Mouse (Mus musculus): ENCODE measurements around the gene Spg20.

The Spg20 gene

DNA sequence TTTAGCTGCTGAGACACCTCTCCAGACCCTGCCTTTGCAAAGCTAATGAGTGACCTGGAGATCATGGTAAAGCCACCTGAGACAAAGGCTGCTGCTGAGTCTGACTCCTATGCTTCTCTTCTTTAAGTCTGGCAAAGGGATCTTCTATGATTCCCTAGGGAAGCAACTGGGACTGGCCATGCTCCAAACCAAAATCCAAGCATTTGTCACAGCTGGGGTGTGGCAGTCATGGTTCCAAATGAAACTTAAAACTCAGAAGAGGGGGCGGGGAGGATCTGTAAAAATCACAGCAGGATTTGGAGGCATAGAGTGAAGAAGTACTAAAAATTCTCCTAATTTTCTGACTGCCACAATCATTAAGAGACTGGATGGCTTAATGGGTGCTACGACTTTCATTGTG, 14.7 kb upstream of the Spg20 start:
- DNase-seq (ENCODE audit: low read depth, low spot score) = no peak

DNA sequence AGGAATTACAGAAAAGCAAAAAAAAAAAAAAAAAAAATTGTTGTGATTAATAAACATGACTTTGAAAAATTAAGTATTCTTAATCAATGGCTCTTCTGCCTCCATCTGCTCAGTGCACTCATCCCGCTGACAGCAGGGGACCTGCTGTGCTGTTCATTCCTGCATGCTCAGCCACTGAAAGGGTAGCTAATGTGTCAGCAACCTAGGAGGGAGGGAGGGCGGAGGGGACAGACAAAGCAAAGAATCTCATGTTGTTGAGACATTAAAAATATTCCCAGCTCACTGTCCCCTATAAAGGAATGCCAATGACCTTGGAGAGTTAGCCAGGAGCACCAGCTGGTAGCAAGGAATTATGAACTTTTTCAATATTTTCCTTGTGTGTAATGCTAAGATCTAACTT, 13.9 kb upstream of the Spg20 start:
- no peak for DNase-seq (ENCODE audit: low read depth, low spot score)

DNA sequence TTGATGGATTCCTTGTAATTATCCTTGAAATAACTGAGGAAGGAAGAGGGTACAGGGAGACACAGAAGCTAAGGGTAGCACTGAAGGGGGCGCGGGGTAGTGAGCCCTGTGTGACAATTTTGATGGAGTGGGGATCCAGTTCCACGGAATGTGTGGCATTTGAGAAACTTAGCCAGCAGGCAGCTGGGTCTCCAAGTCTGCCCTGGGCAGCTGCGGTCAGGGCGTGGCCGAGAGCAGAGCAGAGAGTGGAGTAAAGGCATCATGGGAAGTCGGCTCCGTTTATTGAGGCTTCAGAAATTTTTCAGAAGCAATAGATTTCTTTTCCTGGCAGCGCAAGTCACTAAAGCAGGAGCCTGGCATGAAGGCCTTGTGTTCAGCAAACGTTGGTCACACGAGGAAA, 12.9 kb upstream of the Spg20 start:
- no peak for DNase-seq (ENCODE audit: low read depth, low spot score)

- DNase-seq (ENCODE audit: low read depth, low spot score) = no peak
These were observed 10.8 kb upstream of the Spg20 start for GRCm38 (mm10) chr3:55101092-55101491.

DNA sequence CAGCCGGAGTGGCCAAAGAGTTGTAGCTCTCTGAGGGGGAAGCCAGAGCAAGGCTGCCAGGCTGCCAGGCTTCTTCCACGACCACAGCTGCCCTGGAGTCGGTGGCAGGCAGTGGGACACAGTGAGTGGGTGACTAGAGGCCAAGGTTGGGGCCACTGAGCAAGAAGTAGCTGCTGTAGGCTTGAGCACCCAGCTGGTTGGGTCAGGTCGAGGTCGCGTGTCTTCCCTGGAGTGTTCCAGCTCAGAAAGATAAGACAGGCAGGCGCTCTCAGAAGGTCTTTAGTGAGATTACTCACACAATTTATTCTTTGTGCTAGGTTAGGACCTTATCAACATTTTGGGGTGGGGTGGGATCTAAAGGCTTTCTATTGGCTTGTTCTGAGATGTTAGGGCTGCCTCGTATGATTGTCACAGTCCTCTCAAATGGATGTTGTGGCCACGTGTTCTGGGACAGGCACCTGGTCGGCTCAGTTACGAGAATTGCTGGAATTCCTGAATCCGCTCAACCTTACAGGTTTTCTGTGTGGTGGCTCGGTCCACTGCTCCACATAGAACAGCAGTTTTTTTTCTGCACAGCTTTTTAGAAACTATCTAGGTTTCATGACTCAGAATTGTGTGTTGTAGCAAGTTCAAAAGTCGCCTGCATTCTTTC, 6.4 kb upstream of the Spg20 start:
- DNase-seq (ENCODE audit: low read depth, low spot score) = no peak

DNA sequence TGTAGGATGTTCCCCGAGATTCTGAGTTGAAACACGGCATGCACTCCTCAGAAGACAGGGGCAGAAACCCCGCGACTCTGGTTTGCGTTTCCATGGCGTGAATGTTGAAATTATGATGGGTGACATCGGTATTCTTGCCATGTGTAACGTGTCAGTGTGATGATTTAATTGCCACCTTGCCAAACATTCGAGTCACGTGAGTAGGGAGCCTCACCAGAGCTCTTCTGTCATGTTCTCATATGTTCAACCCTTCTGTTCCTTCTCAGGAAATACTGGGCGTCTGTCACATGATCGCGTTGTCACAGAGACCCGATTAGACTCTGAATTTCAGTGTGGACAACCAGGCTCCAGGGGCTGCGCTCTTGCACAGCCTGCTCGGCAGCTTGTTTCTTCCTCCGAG, 5.9 kb upstream of the Spg20 start:
- no peak for DNase-seq (ENCODE audit: low read depth, low spot score)

- no peak for DNase-seq (ENCODE audit: low read depth, low spot score)
These were observed 2.8 kb upstream of the Spg20 start for GRCm38 (mm10) chr3:55109097-55109496.

GRCm38 (mm10) chr3:55112710-55113415, 955 bp downstream of the Spg20 start:
- peak; percentile 27 for DNase-seq (ENCODE audit: low read depth, low spot score)

DNA sequence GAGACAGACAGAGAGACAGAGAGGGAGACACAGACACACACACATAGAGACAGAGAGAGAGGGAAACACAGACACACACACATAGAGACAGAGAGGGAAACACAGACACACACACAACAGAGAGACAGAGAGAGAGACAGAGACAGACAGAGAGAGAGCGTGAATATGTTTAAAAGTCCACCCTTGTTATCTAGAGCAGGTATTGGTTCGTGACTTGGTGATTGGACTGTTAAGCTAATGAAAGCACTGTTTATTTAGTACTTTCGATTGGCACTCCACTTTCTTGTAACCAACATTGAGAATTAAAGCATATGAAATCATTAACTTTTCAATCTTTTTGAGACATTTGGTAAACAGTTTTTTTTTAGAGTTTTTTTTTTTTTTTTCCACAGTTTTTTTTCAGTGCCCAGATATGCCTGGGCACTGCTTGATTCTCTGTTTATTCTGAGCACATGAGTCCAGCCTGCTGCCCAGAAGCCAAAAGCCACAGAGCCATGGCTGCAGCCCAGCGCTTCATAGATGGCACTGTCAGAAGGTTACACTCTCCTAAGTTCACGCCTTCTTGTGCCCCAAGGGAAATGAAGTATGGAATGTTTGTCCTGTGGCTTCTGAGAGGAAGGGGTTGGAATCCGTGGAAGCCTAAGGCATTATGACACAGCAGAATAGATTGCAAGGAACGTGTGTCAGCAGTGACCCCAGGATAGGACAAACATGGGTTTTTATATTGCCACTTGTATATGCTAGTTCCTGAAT, 2.6 kb downstream of the Spg20 start:
- no peak for DNase-seq (ENCODE audit: low read depth, low spot score)

- no peak for DNase-seq (ENCODE audit: low read depth, low spot score)
These were observed 3.2 kb downstream of the Spg20 start for GRCm38 (mm10) chr3:55115071-55115470.

GRCm38 (mm10) chr3:55115989-55116388, 4.1 kb downstream of the Spg20 start:
- no peak for DNase-seq (ENCODE audit: low read depth, low spot score)

DNA sequence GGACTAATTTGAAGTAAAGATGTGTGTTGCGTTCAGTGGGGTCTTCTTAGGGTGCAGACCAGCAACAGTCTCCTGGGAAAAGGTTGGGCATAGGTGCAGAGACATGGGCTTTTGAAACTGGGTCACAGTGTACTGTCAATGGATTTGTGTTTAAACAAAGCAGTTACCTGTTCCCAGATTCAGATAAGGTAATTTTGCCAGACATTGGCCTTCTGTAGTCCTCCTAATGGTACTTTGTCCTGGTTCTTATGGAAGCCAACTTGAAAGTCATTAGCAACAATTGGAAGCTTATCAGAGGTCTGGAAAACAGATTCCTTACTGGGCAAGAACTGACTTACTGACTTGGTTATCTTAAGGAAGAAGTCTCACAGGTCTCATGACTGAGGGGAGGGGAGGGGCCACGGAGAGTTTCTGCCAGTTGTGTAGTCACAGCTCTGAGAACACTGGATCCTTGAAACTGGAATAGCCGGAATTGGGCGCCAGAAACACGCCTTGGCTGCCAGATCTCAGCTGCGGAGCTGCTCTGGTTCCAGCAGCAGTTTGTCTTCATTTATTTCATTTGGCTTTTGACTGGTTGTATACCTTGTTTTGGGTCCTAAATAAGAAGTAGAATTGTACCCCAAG, 7.5 kb downstream of the Spg20 start:
- no peak for DNase-seq (ENCODE audit: low read depth, low spot score)

GRCm38 (mm10) chr3:55122336-55122870, 10.5 kb downstream of the Spg20 start:
- no peak for DNase-seq (ENCODE audit: low read depth, low spot score)

DNA sequence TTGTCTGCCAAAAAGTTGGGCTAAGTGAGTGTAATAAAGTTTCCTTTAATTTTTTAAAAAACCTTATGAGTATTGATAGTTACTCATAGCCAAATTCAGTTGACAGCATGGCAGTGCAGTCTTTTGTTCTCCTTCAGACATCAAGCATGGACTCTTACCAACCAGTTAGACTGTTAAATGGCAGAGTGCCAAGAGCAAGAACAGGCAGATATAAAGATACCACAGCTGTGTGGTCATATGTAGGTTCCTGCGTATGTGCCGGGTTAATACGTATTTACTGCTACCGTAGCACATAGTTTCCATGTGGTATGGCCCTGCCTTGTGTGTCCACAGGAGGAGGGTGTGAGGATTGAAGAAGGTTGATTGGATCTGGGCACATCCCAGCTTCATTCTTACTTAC, 11.2 kb downstream of the Spg20 start:
- no peak for DNase-seq (ENCODE audit: low read depth, low spot score)

DNA sequence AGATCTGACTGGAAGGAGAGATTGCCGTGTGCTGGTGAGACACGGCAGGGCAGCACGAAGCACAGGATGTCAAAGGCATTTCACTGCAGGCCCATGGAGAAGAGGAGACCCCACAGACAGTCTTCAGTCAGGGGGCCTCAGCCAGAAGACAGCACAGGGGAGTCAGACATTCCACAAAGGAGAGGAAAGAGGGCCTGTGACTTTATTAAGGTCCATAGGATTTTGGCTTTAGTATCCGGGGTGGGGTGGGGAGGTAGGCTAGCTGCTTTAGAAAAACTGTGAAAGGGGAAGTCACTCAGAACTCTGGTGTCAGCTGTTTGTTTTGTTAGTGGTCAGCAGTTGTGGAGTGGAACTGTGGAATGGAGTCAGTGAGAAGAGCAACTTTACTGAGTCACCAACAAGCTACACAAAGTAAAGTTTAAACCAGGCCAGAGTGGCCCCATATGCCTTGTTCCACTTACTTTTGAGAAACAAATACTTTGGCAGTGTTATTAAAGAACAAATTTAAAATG, 17.3 kb downstream of the Spg20 start:
- no peak for DNase-seq (ENCODE audit: low read depth, low spot score)

DNA sequence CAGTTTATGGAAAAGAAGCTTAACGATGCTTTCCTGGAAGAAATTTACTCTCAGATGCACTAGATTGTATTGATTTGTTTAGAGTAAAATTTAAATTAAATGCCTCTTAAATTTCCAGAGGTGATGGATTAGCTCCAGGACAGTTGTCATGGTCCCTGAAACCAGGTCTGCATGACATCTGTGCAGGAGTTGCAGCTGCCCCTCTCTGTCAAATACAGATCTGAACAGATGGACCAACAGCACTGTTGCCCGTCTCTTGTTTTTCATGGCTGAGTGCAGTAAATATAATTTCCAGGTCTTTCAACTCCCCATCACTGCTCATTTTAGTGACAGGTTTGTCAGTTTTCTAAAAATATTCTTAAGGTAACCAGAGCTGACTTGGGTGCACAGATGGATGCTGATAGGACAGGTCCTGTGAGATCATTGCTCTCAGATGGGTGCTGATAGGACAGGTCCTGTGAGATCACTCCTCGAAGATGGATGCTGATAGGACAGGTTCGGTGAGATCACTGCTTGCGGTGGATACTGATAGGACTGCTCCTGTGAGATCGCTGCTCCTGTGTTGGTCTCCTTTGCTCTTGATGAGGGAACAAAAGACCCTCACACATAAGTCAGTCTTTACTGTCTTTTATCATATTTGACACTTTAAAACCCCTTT, 19.8 kb downstream of the Spg20 start:
- DNase-seq (ENCODE audit: low read depth, low spot score) = no peak

- DNase-seq (ENCODE audit: low read depth, low spot score) = no peak
These were observed 25.1 kb downstream of the Spg20 start, which contains the start of gene Ccdc169 for GRCm38 (mm10) chr3:55137039-55137438. Ccdc169 (plus strand) TSS chr3:55137339.

GRCm38 (mm10) chr3:55139837-55140236, 27.9 kb downstream of the Spg20 start:
- DNase-seq (ENCODE audit: low read depth, low spot score) = no peak

- no peak for DNase-seq (ENCODE audit: low read depth, low spot score)
These were observed 29.5 kb downstream of the Spg20 start for GRCm38 (mm10) chr3:55141401-55141800.

- no peak for DNase-seq (ENCODE audit: low read depth, low spot score)
These were observed 33.0 kb downstream of the Spg20 start for GRCm38 (mm10) chr3:55144916-55145315.

DNA sequence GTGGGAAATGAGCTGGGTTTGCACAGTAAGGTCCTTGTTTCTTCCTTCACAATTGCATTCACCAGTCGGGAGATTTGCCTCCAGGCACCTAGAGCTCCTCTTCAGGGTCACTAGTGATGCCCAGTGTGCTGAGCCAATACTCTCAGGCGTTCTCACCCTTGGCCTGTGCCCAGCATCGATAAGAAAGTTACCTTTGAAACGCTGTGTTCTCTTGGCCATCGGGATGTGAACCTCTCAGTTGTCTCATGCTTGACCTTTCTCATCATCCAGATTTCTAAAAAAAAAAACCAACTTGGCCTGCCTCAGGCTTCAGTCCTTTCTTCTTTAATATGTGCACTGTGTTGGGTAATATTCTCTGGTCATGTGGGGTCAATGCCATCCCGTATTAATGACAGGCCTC, 34.5 kb downstream of the Spg20 start:
- DNase-seq (ENCODE audit: low read depth, low spot score) = no peak
